Mouse (Mus musculus) gastrocnemius, adult 8-10 months (tissue): ENCODE measurements at regions not wholly inside any gene's neighbourhood (a gene's known extent, or its start where the extent isn't known, plus 50 kb on each side); places are given as distances from the start of the nearest gene placed in this dataset.

Source experiments
- DNase-seq, 2 experiments: peaks; one replicate each; pipeline ENCODE4 v3.0.0; 2022; ENCODE audit warnings: low spot score in 2 of 2

- no peak for DNase-seq
Measured at GRCm38 (mm10) chr3:9948114-9948513, 139.8 kb upstream of the Gm9833 start.

- no peak for DNase-seq
Measured at GRCm38 (mm10) chr3:9957870-9958269, 130.0 kb upstream of the Gm9833 start.

- no peak for DNase-seq
Measured at GRCm38 (mm10) chr3:9959716-9960661, 127.9 kb upstream of the Gm9833 start.

- DNase-seq = no peak
Measured at GRCm38 (mm10) chr3:9960696-9961095, 127.2 kb upstream of the Gm9833 start.
